Mouse (Mus musculus): ENCODE measurements around the gene Rpl36.

Rpl36 gene

DNA sequence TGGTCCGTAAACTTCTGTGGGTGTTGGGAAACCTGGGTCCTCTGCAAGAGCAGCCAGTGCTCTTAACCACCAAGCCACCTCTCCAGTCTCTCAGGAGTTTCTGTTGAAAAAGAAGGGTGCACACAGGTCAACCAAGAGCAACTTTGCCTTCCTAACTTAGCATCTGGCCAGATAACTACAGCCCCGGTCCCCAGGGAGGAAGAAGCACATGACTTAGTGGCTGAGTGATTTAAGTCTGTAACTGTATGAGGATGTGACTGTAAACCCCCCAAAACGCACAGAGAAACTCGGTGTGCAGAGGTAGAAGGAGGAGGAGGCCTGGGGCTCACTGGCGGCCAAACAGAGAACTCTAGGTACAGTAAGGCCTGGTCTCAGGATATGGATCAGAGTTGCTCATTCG, 20.8 kb downstream of the Rpl36 start:
- DNase-seq (ENCODE audit: inconsistent age in 2 of 2, low spot score in 1 of 2): peak in 1 of 2 experiments; percentile 31

DNA sequence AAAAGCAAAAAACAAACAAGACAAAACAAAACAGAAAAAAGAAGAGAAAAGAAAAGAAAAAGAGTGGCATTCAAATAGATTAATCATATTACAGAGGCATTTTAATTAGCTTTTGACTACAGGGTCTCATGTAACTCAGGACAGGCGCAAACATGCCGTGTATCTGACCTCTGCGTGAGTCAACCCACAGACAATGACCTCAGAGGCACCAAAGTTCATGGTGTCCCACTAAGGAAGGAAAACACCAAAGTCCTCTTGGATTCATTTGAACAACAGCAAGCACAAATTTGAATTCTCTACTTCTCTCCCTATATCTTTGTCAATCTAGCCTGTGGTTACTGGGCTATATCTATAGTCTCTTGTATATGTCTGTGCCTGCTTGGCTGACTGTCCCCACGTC, 30.0 kb downstream of the Rpl36 start:
- peak in 1 of 2 experiments; percentile 31 for DNase-seq (ENCODE audit: inconsistent age in 2 of 2, low spot score in 1 of 2)

DNA sequence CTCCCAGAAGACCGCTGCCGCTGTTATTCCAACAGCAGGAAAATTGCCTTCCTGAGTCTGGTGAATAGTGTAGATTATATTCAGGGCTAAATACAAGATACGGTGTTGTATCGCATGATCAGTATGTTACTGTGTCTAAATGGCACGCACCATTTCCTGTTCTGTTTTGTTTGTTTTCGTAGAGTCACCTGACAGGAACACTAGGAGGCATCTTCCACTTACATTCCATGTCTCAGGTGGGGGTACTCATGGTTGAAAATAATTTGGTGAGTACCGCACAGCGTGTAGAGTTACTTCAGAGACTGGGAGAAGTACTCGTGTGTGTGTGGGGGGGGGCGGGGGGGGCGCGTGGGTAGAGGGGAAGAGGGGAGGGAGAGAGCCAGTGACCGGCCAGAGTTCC, 34.3 kb downstream of the Rpl36 start:
- no peak for DNase-seq (ENCODE audit: inconsistent age in 2 of 2, low spot score in 1 of 2)

DNA sequence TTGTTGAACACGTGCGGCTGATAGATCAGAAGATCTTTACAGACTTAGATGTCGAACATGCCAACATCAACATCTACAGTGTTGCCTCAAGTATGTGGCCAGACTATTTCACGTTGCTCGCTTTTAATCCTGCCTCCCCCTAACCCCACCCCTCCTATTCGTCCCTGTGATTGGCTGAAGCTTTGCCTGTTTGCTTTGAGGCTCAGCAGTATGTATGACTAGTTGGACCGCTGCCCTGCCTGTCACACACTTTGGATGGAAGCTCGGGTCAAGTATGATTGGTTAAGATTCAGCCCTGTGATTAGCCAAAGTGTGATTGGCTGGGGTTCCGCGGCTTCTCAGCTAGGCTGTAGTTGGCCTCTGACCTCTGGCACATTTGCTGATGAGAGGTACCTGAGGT, 38.6 kb downstream of the Rpl36 start:
- no peak for DNase-seq (ENCODE audit: inconsistent age in 2 of 2, low spot score in 1 of 2)

DNA sequence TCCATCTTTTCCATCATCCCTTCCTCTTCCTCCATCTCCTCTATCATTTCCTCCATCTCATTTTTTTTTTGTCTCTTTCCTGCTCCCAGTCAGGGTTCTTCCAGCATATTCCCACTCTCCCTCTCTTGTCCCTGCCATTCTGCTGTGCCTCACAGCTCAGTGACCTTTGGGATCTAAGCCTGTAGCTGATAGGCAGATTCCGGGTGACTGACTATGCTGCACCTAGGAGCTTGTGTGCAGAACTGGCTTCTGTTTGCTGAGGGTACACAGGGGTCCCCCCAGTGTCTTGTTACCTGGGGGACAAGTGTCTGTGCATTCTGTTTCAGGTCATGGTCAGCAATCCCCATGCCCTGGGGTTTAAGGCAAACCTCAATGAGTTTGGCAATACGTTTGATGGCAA, 41.6 kb downstream of the Rpl36 start:
- DNase-seq (ENCODE audit: inconsistent age in 2 of 2, low spot score in 1 of 2): peak; percentile 31 to 64

DNA sequence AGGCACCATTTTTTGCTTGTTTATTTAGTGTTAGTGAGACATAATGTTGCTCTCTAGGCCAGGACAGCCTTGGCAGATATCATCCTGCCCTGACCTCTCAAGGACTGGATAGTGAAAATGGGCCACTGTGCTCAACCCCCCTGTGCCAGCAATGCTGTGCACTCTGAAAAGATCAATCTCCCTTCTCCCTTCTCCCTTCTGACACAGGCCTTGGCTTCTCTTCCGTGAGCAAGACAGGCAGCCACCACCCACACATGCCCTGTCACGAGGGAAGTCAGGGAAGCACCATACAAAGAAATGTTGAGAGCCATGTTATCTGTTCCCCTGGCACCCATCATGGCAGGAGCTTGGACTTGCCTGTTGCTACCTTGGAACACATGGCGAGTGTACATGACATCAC, 42.1 kb downstream of the Rpl36 start:
- peak; percentile 68 to 83 for DNase-seq (ENCODE audit: inconsistent age in 2 of 2, low spot score in 1 of 2)

DNA sequence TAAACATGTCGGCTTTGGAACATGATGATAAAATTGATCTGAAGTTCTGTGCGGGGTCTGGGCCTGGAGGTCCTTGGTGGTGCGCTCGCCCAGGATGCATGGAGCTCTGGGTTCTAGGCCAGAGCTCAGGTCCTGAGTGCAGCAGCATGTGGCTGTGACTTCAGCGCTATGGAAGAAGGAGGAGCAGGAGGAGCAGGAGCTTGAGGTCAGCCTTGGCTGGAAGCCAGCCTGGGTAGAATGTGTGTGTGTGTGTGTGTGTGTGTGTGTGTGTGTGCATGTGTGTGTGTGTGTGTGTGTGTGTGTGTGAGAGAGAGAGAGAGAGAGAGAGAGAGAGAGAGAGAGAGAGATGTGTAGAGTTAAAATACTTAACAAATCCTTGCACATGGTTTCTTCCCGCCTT, 43.0 kb downstream of the Rpl36 start:
- DNase-seq (ENCODE audit: inconsistent age in 2 of 2, low spot score in 1 of 2): no peak

DNA sequence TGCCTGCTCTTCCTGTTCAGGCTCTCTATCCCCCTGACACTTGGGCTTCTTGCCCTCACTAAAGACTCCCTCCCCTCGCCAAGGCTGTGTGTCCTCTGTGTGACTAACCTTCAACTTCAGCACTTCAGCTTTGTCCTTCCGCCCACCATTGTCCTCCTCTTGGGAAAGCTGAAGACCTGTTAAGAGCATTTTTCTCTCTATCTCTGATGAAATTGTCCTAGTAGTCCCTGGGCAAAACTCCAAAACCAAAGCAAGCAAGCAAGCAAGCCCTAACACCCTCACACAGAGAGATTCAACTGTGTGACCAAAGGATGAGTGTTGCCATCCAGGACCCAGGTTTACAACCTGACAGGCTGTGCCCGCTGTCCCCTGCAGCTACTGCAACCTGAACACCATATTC, 50.4 kb downstream of the Rpl36 start:
- peak in 1 of 2 experiments; percentile 65 for DNase-seq (ENCODE audit: inconsistent age in 2 of 2, low spot score in 1 of 2)

Data from adrenal gland, adult (tissue).